Mouse (Mus musculus) liver, adult 2 months (tissue): ENCODE measurements at regions not wholly inside any gene's neighbourhood (a gene's known extent, or its start where the extent isn't known, plus 50 kb on each side); places are given as distances from the start of the nearest gene placed in this dataset.

Source experiments
- DNase-seq: peaks from one replicate; pipeline ENCODE4 v3.0.0-alpha.2; 2011; ENCODE audit warnings: low read depth, low spot score; ENCODE audit errors: extremely low read depth
- H3K27ac ChIP-seq: fragments of 200-500 bp; replicated peaks from 2 replicates; pipeline ENCODE4 v1.5.1; 2012; ENCODE audit warnings: low read depth, mild to moderate bottlenecking, control low read depth, inconsistent platforms, low read length; ENCODE audit not compliant: insufficient read depth
- H3K27me3 ChIP-seq: fragments of 200-500 bp; 2 replicates; pipeline ENCODE4 v1.6.1; 2012; ENCODE audit warnings: mild to moderate bottlenecking, moderate library complexity, low read length, inconsistent platforms; ENCODE audit not compliant: control insufficient read depth, insufficient read depth
- H3K36me3 ChIP-seq: fragments of 200-500 bp; 2 replicates; pipeline ENCODE4 v1.6.1; 2012; ENCODE audit warnings: low read length, inconsistent platforms; ENCODE audit not compliant: control insufficient read depth, insufficient read depth
- H3K4me1 ChIP-seq: fragments of 200-500 bp; 2 replicates; pipeline ENCODE4 v1.6.1; 2011; ENCODE audit warnings: low read length; ENCODE audit not compliant: control insufficient read depth, insufficient read depth
- H3K4me3 ChIP-seq: fragments of 200-500 bp; 2 replicates; pipeline ENCODE4 v1.5.1; 2011; ENCODE audit warnings: low read depth, mild to moderate bottlenecking, control low read depth, low read length, moderate library complexity; ENCODE audit not compliant: insufficient read depth
- H3K79me2 ChIP-seq: fragments of 200-500 bp; 2 replicates; pipeline ENCODE4 v1.6.1; 2012; ENCODE audit warnings: inconsistent platforms, mild to moderate bottlenecking, low read length, moderate library complexity; ENCODE audit not compliant: control insufficient read depth, insufficient read depth
- H3K9ac ChIP-seq: fragments of 200-500 bp; 2 replicates; pipeline ENCODE4 v1.6.1; 2012; ENCODE audit warnings: low read depth, mild to moderate bottlenecking, control low read depth, inconsistent platforms, low read length
- CTCF ChIP-seq: fragments of 200-500 bp; IDR thresholded peaks from 2 replicates; pipeline ENCODE4 v1.5.1; 2011; ENCODE audit warnings: low read depth, low read length, control low read depth
- POLR2A ChIP-seq: fragments of 200-500 bp; IDR thresholded peaks from 2 replicates; pipeline ENCODE4 v1.6.1; 2011; ENCODE audit warnings: low read length, control low read depth; ENCODE audit not compliant: insufficient read depth; ENCODE audit errors: extremely low read depth
- WGBS: fragments of 180-500 bp; shearing (Covaris S2); methylation state at CpG from one replicate; pipeline ENCODE4 v1.1.7; 2018; 5-methylcytosine and 5-hydroxymethylcytosine counted together

GRCm38 (mm10) chr2:57492116-57492515 lies 254.7 kb downstream of the Gpd2 start:
- Histone ChIP-seq H3K27me3 (no peaks in the 10 kb centered on the region), H3K79me2 (no peaks in the 10 kb centered on the region), H3K36me3 (no peaks in the 10 kb centered on the region), H3K4me3 (no peak overlapping the region), H3K4me1 (no peaks in the 10 kb centered on the region), H3K27ac (no peak overlapping the region), H3K9ac (no peak overlapping the region)
- WGBS, result 70% methylated on average over 4 of the region's 4 CpGs
- no peak for DNase-seq
- TF ChIP-seq CTCF, result no peak
- TF ChIP-seq POLR2A, result no peak

- no peak for DNase-seq
- no peak for TF ChIP-seq POLR2A
- no peaks in the 10 kb centered on the region for H3K4me1 ChIP-seq
- no peak overlapping the region for H3K27ac ChIP-seq
- 72% methylated on average over 6 of the region's 6 CpGs for WGBS
- no peak overlapping the region for H3K9ac ChIP-seq
- no peaks in the 10 kb centered on the region for H3K36me3 ChIP-seq
- H3K4me3 ChIP-seq, result no peak overlapping the region
- H3K79me2 ChIP-seq, result no peaks in the 10 kb centered on the region
- no peaks in the 10 kb centered on the region for H3K27me3 ChIP-seq
Measured at GRCm38 (mm10) chr2:57492914-57493621, 255.6 kb downstream of the Gpd2 start.

GRCm38 (mm10) chr2:57496315-57496954 lies 259.0 kb downstream of the Gpd2 start:
- no peak for DNase-seq
- H3K9ac ChIP-seq, result no peak overlapping the region
- no peak for TF ChIP-seq CTCF
- H3K79me2 ChIP-seq, result no peaks in the 10 kb centered on the region
- no peak overlapping the region for H3K4me3 ChIP-seq
- H3K27me3 ChIP-seq, result no peaks in the 10 kb centered on the region
- 43% methylated on average over 2 of the region's 2 CpGs for WGBS
- H3K27ac ChIP-seq, result no peak overlapping the region
- no peaks in the 10 kb centered on the region for H3K36me3 ChIP-seq
- no peaks in the 10 kb centered on the region for H3K4me1 ChIP-seq

- TF ChIP-seq CTCF (no peak), POLR2A (no peak)
- no peaks in the 10 kb centered on the region for H3K4me1 ChIP-seq
Measured at GRCm38 (mm10) chr2:57497933-57498332, 260.5 kb downstream of the Gpd2 start.

GRCm38 (mm10) chr2:57504678-57505077 lies 267.2 kb downstream of the Gpd2 start:
- Histone ChIP-seq H3K9ac (no peak overlapping the region), H3K79me2 (no peaks in the 10 kb centered on the region), H3K4me1 (no peaks in the 10 kb centered on the region), H3K4me3 (no peak overlapping the region), H3K36me3 (no peaks in the 10 kb centered on the region), H3K27ac (no peak overlapping the region), H3K27me3 (no peaks in the 10 kb centered on the region)
- no peak for TF ChIP-seq POLR2A
- no peak for TF ChIP-seq CTCF
- DNase-seq, result no peak
- WGBS, result 72% methylated on average over 2 of the region's 2 CpGs

More at GRCm38 (mm10) chr2:57497933-57498332, 260.5 kb downstream of the Gpd2 start:
- Histone ChIP-seq H3K36me3 (no peaks in the 10 kb centered on the region), H3K27ac (no peak overlapping the region), H3K79me2 (no peaks in the 10 kb centered on the region), H3K9ac (no peak overlapping the region), H3K27me3 (no peaks in the 10 kb centered on the region), H3K4me3 (no peak overlapping the region)
- DNase-seq, result no peak
- 41% methylated on average over 1 of the region's 1 CpGs for WGBS

- TF ChIP-seq POLR2A (no peak), CTCF (no peak)
Measured at GRCm38 (mm10) chr2:57522465-57522864, 285.0 kb downstream of the Gpd2 start.

More at GRCm38 (mm10) chr2:57522465-57522864, 285.0 kb downstream of the Gpd2 start:
- Histone ChIP-seq H3K4me3 (no peak overlapping the region), H3K36me3 (no peaks in the 10 kb centered on the region), H3K79me2 (no peaks in the 10 kb centered on the region), H3K9ac (no peak overlapping the region), H3K27ac (no peak overlapping the region), H3K27me3 (no peaks in the 10 kb centered on the region), H3K4me1 (no peaks in the 10 kb centered on the region)
- DNase-seq, result no peak
- 88% methylated on average over 3 of the region's 3 CpGs for WGBS
